Mouse (Mus musculus): ENCODE measurements around the gene Ntrk2.

DNA sequence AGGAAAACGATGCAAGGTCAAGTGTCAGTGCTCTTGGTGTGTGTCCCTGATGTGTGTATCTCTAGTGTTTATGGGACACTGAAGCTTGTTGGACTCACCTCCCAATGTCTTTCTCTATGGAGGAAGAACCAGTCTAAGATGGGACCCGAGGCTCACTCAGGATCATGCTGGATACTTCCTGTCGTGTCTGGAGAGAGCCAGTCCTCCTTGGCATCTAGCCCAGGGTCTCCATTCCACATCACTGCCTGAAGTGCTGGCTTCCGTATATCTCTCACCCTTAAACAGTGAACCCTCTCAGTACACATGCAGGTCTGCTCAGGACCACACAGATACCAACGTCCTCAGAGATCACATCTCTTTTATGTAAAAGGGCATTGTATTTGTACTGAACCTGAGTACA is 166.1 kb downstream of the Ntrk2 start:
- TF ChIP-seq POLR2A (IDR thresholded peaks at IDR 0.05; ENCODE audit: insufficient read depth, low read depth, low read length) (no peak), CTCF (IDR thresholded peaks at IDR 0.05; ENCODE audit: insufficient read depth, low read depth, low read length) (no peak)

All from olfactory bulb, adult 2 months (tissue).